Mouse (Mus musculus) heart, embryonic 11.5 days (tissue): Measurements from ENCODE around the gene Prkar2b. TPM values are rescaled to one million over a fixed set of nuclear protein-coding genes. Genes with fewer than 3 reads are reported as not detected.

Experiments
- ATAC-seq: fragments of 200-750 bp; cut with Nextera tagmentation; replicated peaks from 2 replicates; pipeline ENCODE4 v1.8.0; 2017; ENCODE audit warnings: moderate library complexity; ENCODE audit not compliant: insufficient number of reproducible peaks, low FRiP score, low TSS enrichment
- H3K27ac ChIP-seq: fragments of 300-500 bp; sonication (generic); 2 replicates; pipeline ENCODE4 v1.5.1; 2014; ENCODE audit warnings: mild to moderate bottlenecking, low read depth, low read length
- H3K27me3 ChIP-seq: fragments of 300-500 bp; sonication (generic); 2 replicates; pipeline ENCODE4 v1.6.1; 2014; ENCODE audit warnings: mild to moderate bottlenecking, low read length, mixed read lengths; ENCODE audit not compliant: control insufficient read depth, insufficient read depth
- H3K36me3 ChIP-seq: fragments of 300-500 bp; sonication (generic); 2 replicates; pipeline ENCODE4 v1.6.1; 2014; ENCODE audit warnings: mild to moderate bottlenecking, low read length, moderate library complexity, mixed read lengths; ENCODE audit not compliant: control insufficient read depth, insufficient read depth
- H3K4me1 ChIP-seq: fragments of 300-500 bp; sonication (generic); 2 replicates; pipeline ENCODE4 v1.6.1; 2014; ENCODE audit warnings: low read length; ENCODE audit not compliant: control insufficient read depth, insufficient read depth
- H3K4me2 ChIP-seq: fragments of 300-500 bp; sonication (generic); 2 replicates; pipeline ENCODE4 v1.6.1; 2014; ENCODE audit warnings: mild to moderate bottlenecking, moderate library complexity
- H3K4me3 ChIP-seq: fragments of 300-500 bp; sonication (generic); 2 replicates; pipeline ENCODE4 v1.5.1; 2014; ENCODE audit warnings: low read depth, low read length
- H3K9ac ChIP-seq: fragments of 300-500 bp; sonication (generic); 2 replicates; pipeline ENCODE4 v1.6.1; 2014; ENCODE audit warnings: mild to moderate bottlenecking, low read depth, low read length, moderate library complexity
- H3K9me3 ChIP-seq: fragments of 300-500 bp; sonication (generic); replicated peaks from 2 replicates; pipeline ENCODE4 v1.6.1; 2016; ENCODE audit warnings: low read length; ENCODE audit not compliant: control insufficient read depth
- WGBS: fragments of 180-500 bp; shearing (Covaris S2); extraction: QIAGEN DNeasy Blood & Tissue Kit; methylation state at CpG from one replicate; pipeline ENCODE4 v1.1.7; 2014; ENCODE audit not compliant: insufficient replicate concordance; 5-methylcytosine and 5-hydroxymethylcytosine counted together
- polyA plus RNA-seq: library from polyadenylated mRNA; unstranded; fragments of >200 nt; fragmentation: Nextera tagmentation; extraction: Ambion mirVana; gene quantifications from 2 replicates; pipeline ENCODE4 v1.2.1, GENCODE M21; 2014

The Prkar2b gene
- polyA plus RNA-seq, 1 experiment from 2014 or later: 20.6 TPM

- ATAC-seq: no peak
- Histone ChIP-seq H3K4me3 (no peak overlapping the region), H3K4me1 (no peaks in the 10 kb centered on the region), H3K9ac (no peak overlapping the region), H3K4me2 (peak overlapping the region; percentile 42), H3K27ac (no peak overlapping the region), H3K36me3 (no peaks in the 10 kb centered on the region), H3K27me3 (no peaks in the 10 kb centered on the region), H3K9me3 (no peaks in the 10 kb centered on the region)
- WGBS: 20% methylated on average over 8 of the region's 8 CpGs
Measured at GRCm38 (mm10) chr12:32009267-32009984, 51.7 kb downstream of the Prkar2b start.

DNA sequence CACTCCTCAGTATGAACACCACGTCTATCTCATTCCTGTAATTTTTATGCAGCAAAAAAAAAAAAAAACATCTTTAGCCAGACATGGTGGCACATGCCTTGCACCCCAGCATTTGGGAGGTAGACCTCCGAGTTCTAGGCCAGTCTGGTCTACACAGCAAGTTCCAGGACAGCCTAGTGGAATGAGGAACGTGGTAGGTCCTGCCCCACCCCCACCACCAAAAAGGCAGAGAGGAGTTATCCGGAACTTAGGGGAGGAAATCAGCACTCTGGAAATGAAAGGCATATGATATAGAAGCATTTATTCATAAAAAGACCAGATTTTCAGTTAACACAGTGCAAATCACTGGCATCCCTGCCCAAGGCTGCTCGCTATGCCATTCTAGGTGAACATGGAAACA lies 52.4 kb downstream of the Prkar2b start:
- H3K4me1 ChIP-seq: no peaks in the 10 kb centered on the region
- no peaks in the 10 kb centered on the region for H3K36me3 ChIP-seq
- no peak for ATAC-seq
- 76% methylated on average over 5 of the region's 5 CpGs for WGBS
- H3K27me3 ChIP-seq: no peaks in the 10 kb centered on the region
- no peak overlapping the region for H3K4me2 ChIP-seq
- H3K27ac ChIP-seq: no peak overlapping the region
- no peak overlapping the region for H3K4me3 ChIP-seq
- no peaks in the 10 kb centered on the region for H3K9me3 ChIP-seq
- H3K9ac ChIP-seq: no peak overlapping the region

DNA sequence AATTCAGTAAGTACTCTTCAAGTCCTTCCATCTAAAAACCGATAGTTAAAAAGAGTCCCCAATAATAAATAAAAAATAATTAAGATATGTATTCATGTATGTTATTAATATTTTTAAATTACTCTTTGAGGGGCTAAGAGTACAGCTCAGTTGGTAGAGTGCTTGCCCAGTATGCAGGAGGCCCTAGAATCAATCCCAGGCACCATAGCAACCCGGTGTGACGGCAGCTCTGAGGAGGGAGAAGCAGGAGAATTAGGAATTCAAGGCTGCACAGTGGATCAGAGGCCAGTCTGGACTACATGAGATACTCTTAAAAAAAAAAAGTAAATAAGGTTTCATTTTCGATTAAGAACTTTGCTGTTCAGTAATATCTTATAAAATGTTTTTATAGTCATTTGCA lies 53.5 kb downstream of the Prkar2b start:
- 76% methylated on average over 4 of the region's 4 CpGs for WGBS
- Histone ChIP-seq H3K4me3 (no peak overlapping the region), H3K9ac (no peak overlapping the region), H3K36me3 (no peaks in the 10 kb centered on the region), H3K27me3 (no peaks in the 10 kb centered on the region), H3K27ac (no peak overlapping the region), H3K9me3 (no peaks in the 10 kb centered on the region), H3K4me1 (no peaks in the 10 kb centered on the region), H3K4me2 (no peak overlapping the region)
- ATAC-seq: no peak

DNA sequence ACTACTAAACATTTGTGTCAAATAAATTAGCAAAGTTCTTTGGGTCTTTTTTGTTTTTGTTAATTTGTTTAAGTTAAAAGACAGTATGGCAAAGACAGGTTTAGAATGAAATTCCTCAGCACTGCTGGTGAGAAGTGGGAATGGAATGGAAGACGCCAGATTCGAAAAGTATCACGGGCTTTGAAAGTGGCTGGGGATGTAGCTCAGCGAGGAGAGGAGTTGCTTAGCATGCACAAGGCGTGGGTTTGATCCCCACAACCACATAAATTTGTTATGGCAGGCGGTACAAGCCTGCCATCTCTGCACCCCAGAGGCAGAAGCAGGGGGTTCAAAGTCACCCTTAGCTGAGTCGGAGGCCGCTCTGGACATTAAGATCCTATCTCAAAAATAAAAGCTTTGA lies 54.1 kb downstream of the Prkar2b start:
- Histone ChIP-seq H3K4me3 (no peak overlapping the region), H3K9ac (no peak overlapping the region), H3K36me3 (no peaks in the 10 kb centered on the region), H3K4me2 (no peak overlapping the region), H3K27me3 (no peaks in the 10 kb centered on the region), H3K9me3 (no peaks in the 10 kb centered on the region), H3K27ac (no peak overlapping the region), H3K4me1 (no peaks in the 10 kb centered on the region)
- ATAC-seq: no peak
- 89% methylated on average over 8 of the region's 8 CpGs for WGBS

DNA sequence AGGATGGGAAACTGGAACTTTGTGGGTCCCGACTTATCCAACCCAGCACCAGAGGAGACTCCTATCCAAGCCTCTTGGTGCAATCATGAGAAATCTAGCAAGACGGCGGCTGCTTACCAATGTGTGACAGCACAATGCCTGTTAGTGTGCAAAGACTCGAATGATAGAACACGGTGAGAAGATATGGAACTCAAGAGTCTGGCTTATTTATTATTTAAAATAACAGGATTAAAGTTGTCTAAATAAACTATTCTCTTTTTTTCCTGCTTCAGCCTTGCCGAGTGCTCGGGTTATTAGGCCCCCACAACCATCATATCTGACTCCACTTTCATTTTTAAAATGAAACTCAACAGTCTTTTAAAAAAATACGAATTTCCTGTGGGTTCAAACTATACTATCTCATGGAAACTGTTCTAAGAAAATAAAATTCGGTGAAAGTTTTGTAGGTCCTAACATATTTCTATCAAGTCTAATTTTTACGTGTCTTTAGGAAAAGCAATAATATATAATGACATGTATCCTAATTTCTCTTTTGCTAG lies 54.6 kb downstream of the Prkar2b start:
- no peak overlapping the region for H3K4me2 ChIP-seq
- ATAC-seq: no peak
- 87% methylated on average over 10 of the region's 10 CpGs for WGBS
- H3K4me3 ChIP-seq: no peak overlapping the region
- no peaks in the 10 kb centered on the region for H3K4me1 ChIP-seq
- no peak overlapping the region for H3K27ac ChIP-seq
- no peaks in the 10 kb centered on the region for H3K9me3 ChIP-seq
- H3K27me3 ChIP-seq: no peaks in the 10 kb centered on the region
- no peaks in the 10 kb centered on the region for H3K36me3 ChIP-seq
- no peak overlapping the region for H3K9ac ChIP-seq

DNA sequence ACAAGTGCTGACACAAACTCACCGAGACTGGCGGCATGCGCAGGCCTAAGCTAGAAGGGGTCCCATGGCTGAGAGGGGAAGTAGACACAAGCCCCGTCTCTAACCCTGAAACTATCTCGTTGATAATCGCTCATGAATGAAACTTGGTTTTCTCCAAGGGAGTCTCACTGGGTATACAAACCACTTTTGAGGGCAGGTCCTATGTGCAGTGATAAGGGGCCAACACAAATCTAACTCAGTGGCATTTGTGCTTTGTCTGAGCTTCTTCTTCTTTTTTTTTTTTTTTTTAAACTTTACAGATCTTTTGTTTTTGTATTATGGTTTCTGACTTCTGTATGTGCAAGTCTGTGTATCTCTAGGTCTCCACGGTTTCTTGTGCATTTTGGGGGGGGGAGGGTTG lies 60.6 kb downstream of the Prkar2b start:
- 0 out of 2 replicates have a peak, but pooled peaks cover 5% of the 10 kb centered on the region for H3K4me1 ChIP-seq
- 82% methylated on average over 7 of the region's 7 CpGs for WGBS
- no peaks in the 10 kb centered on the region for H3K9me3 ChIP-seq
- no peaks in the 10 kb centered on the region for H3K27me3 ChIP-seq
- no peaks in the 10 kb centered on the region for H3K36me3 ChIP-seq
- H3K27ac ChIP-seq: no peak overlapping the region
- no peak overlapping the region for H3K9ac ChIP-seq
- ATAC-seq: no peak
- H3K4me3 ChIP-seq: no peak overlapping the region
- no peak overlapping the region for H3K4me2 ChIP-seq

DNA sequence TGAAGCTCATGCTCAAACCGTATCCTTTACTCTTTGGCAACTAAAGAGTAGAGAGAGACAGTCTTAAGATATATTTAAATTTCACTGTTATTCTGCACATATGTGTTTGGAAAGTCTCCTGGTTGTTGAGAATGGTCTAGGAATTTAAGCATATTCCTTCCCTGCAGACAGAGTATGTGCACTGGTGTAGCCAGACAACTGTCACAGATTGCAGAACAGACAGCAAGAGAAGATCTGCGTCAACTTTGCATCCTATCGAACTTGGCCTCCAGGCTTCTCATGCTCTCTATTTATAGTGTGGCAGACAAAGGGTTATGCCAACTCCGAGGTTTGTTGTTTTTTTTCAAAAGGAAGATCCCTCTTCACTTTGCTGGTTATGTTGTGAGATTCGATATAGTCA lies 62.4 kb downstream of the Prkar2b start:
- Histone ChIP-seq H3K9ac (no peak overlapping the region), H3K27me3 (no peaks in the 10 kb centered on the region), H3K4me3 (no peak overlapping the region), H3K4me2 (no peak overlapping the region), H3K9me3 (no peaks in the 10 kb centered on the region), H3K27ac (no peak overlapping the region), H3K4me1 (0 out of 2 replicates have a peak, but pooled peaks cover 5% of the 10 kb centered on the region), H3K36me3 (no peaks in the 10 kb centered on the region)
- 73% methylated on average over 5 of the region's 5 CpGs for WGBS
- ATAC-seq: no peak

DNA sequence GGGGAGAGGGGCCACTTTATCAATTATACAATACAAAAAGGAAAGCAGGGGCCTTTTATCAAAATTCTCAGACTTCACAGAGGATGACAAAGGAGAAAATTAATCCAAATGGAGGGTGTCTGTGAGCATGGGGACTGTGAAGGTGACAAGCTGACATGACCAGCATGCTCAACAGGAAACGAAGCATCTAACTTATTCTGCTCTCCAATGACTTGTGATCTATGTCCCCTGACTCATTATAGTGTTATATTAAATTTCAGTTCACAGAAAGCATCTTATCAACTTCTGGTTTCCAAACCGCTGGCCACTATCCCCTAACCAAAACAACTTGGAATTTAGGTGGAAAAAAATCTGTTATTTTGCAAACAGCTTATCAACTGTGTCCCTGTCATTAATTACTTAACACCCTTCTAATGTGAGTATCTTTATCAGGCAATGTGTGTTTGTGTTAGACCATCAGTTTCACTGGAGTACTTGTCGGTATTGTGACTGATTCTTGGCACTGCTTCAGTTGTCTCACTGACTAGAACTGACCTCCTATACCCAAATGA lies 63.7 kb downstream of the Prkar2b start:
- H3K4me2 ChIP-seq: no peak overlapping the region
- 38% methylated on average over 3 of the region's 3 CpGs for WGBS
- H3K27ac ChIP-seq: no peak overlapping the region
- 0 out of 2 replicates have a peak, but pooled peaks cover 5% of the 10 kb centered on the region for H3K4me1 ChIP-seq
- ATAC-seq: no peak
- no peak overlapping the region for H3K4me3 ChIP-seq
- H3K36me3 ChIP-seq: no peaks in the 10 kb centered on the region
- H3K9me3 ChIP-seq: no peaks in the 10 kb centered on the region
- H3K9ac ChIP-seq: no peak overlapping the region
- H3K27me3 ChIP-seq: no peaks in the 10 kb centered on the region

DNA sequence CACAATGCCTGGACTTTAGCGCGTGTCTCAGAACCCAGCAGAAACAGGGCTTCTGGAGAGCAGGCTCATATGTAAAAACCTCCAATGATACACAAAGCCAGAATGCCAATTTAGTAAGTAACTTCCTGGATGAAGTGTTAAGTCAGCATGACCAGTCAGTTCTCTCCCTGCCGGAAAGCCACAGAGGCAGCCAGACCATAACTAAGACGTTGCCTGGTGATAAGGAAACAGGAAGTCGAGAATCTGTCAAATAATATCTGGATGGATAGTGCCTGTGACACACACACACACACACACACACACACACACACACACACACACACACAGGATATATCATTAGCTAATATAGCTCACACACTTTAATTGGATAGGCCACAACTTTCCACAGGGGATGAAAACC lies 64.2 kb downstream of the Prkar2b start:
- no peak for ATAC-seq
- 50% methylated on average over 5 of the region's 5 CpGs for WGBS
- H3K36me3 ChIP-seq: no peaks in the 10 kb centered on the region
- no peaks in the 10 kb centered on the region for H3K9me3 ChIP-seq
- H3K27ac ChIP-seq: no peak overlapping the region
- no peaks in the 10 kb centered on the region for H3K27me3 ChIP-seq
- no peak overlapping the region for H3K9ac ChIP-seq
- H3K4me2 ChIP-seq: no peak overlapping the region
- H3K4me1 ChIP-seq: 0 out of 2 replicates have a peak, but pooled peaks cover 5% of the 10 kb centered on the region
- H3K4me3 ChIP-seq: no peak overlapping the region
